Mouse (Mus musculus) intestine, embryonic 14.5 days (tissue): ENCODE results near the gene Ppp2r2d. TPM values are rescaled to one million over a fixed set of nuclear protein-coding genes. Genes with fewer than 3 reads are reported as not detected.

Experiments
- ATAC-seq: fragments of 200-750 bp; cut with Nextera tagmentation; replicated peaks from 2 replicates; pipeline ENCODE4 v1.8.0; 2017; ENCODE audit warnings: low read depth, moderate number of reproducible peaks, moderate TSS enrichment, moderate library complexity; ENCODE audit not compliant: low FRiP score, low TSS enrichment
- DNase-seq: peaks from one replicate; pipeline ENCODE4 v3.0.0-alpha.2; 2018; ENCODE audit warnings: low spot score
- H3K27ac ChIP-seq: fragments of 300-500 bp; sonication (generic); 2 replicates; pipeline ENCODE4 v1.5.1; 2014; ENCODE audit warnings: low read depth, mild to moderate bottlenecking, control low read depth
- H3K27me3 ChIP-seq: fragments of 300-500 bp; sonication (generic); replicated peaks from 2 replicates; pipeline ENCODE4 v1.6.1; 2014; ENCODE audit warnings: low read length, control low read depth; ENCODE audit not compliant: control insufficient read depth, insufficient read depth
- H3K36me3 ChIP-seq: fragments of 300-500 bp; sonication (generic); 2 replicates; pipeline ENCODE4 v1.6.1; 2014; ENCODE audit warnings: low read length, control low read depth; ENCODE audit not compliant: control insufficient read depth, insufficient read depth
- H3K4me1 ChIP-seq: fragments of 300-500 bp; sonication (generic); replicated peaks from 2 replicates; pipeline ENCODE4 v1.6.1; 2014; ENCODE audit warnings: low read length, control low read depth, mixed read lengths; ENCODE audit not compliant: control insufficient read depth, insufficient read depth
- H3K4me2 ChIP-seq: fragments of 300-500 bp; sonication (generic); 2 replicates; pipeline ENCODE4 v1.6.1; 2014; ENCODE audit warnings: low read length
- H3K4me3 ChIP-seq: fragments of 300-500 bp; sonication (generic); 2 replicates; pipeline ENCODE4 v1.5.1; 2014; ENCODE audit warnings: low read depth, low read length, control low read depth, mixed read lengths
- H3K9ac ChIP-seq: fragments of 300-500 bp; sonication (generic); 2 replicates; pipeline ENCODE4 v1.6.1; 2014; ENCODE audit warnings: mild to moderate bottlenecking, low read length
- H3K9me3 ChIP-seq: fragments of 300-500 bp; sonication (generic); 2 replicates; pipeline ENCODE4 v1.6.1; 2016; ENCODE audit warnings: low read length, control low read depth; ENCODE audit not compliant: control insufficient read depth
- WGBS: fragments of 180-500 bp; shearing (Covaris S2); extraction: QIAGEN DNeasy Blood & Tissue Kit; methylation state at CpG from one replicate; pipeline ENCODE4 v1.1.7; 2014; 5-methylcytosine and 5-hydroxymethylcytosine counted together
- polyA plus RNA-seq: library from polyadenylated mRNA; unstranded; fragments of >200 nt; fragmentation: Nextera tagmentation; extraction: Ambion mirVana; gene quantifications from 2 replicates; pipeline ENCODE4 v1.2.1, GENCODE M21; 2014

Ppp2r2d gene
- polyA plus RNA-seq, 1 experiment from 2014 or later: 41.9 TPM

- no peak for ATAC-seq
- Histone ChIP-seq H3K9ac (peak overlapping the region; percentile 79), H3K27me3 (no peaks in the 10 kb centered on the region), H3K9me3 (no peaks in the 10 kb centered on the region), H3K4me3 (peak overlapping the region; percentile 85), H3K27ac (0 out of 2 replicates have a peak overlapping the region, but pooled peaks have one; percentile 57), H3K4me1 (peaks cover 36% of the 10 kb centered on the region), H3K36me3 (no peaks in the 10 kb centered on the region), H3K4me2 (peak overlapping the region; percentile 53)
- 65% methylated on average over 5 of the region's 5 CpGs for WGBS
- no peak for DNase-seq
Measured at GRCm38 (mm10) chr7:138907976-138908375, 62.1 kb downstream of the Ppp2r2d start.

DNA sequence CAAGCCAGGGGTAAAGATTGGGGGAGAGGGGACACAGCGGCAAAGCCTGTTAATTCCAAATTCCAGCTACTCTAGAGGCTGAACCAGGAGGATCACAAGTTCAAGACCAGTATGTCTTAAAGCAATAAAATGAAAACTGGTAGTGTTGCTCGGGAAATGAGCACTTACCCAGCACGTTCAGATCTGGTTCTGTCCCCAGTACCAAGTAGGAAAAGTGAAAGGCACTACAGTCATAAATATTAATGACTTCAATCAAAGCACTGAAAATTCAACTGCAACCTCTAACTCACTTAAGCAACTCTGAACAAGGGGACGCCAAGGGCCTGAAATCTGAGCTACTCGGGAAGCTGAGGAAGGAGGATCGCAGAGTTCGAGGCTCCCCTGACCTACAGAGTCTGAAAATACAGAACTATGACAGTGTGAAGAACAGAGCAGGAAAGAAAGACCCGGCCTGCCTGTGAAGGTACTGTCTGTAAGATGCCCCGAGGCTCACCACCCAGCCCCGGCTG, 62.9 kb downstream of the Ppp2r2d start:
- ATAC-seq (no peak), DNase-seq (no peak)
- Histone ChIP-seq H3K27ac (peak overlapping the region; percentile 57), H3K9me3 (no peaks in the 10 kb centered on the region), H3K36me3 (no peaks in the 10 kb centered on the region), H3K4me3 (peak overlapping the region; percentile 85), H3K27me3 (no peaks in the 10 kb centered on the region), H3K4me2 (peak overlapping the region; percentile 53), H3K4me1 (peaks cover 34% of the 10 kb centered on the region), H3K9ac (peak overlapping the region; percentile 79)
- 7% methylated on average over 10 of the region's 10 CpGs for WGBS

- no peaks in the 10 kb centered on the region for H3K36me3 ChIP-seq
- peak within 1 kb of the TSS; percentile 85 for H3K4me3 ChIP-seq
- peak; percentile 96 for DNase-seq
- no peaks in the 10 kb centered on the region for H3K27me3 ChIP-seq
- H3K9ac ChIP-seq: peak within 1 kb of the TSS; percentile 79
- WGBS: under 1% methylated on average over 58 of the region's 66 CpGs
- peak; percentile 96 for ATAC-seq
- H3K4me1 ChIP-seq: peaks cover 31% of the 10 kb centered on the region
- peak within 1 kb of the TSS; percentile 57 for H3K27ac ChIP-seq
- no peaks in the 10 kb centered on the region for H3K9me3 ChIP-seq
- H3K4me2 ChIP-seq: peak within 1 kb of the TSS; percentile 53
Measured at GRCm38 (mm10) chr7:138909277-138910192, 63.7 kb downstream of the Ppp2r2d start, which contains the start of gene Bnip3. Gene Bnip3, minus strand, starts transcription at chr7:138909519.

- Histone ChIP-seq H3K9ac (peak overlapping the region; percentile 8; the same call in 1 of the 2 replicates), H3K4me1 (peaks cover 31% of the 10 kb centered on the region), H3K9me3 (no peaks in the 10 kb centered on the region), H3K27me3 (no peaks in the 10 kb centered on the region), H3K36me3 (no peaks in the 10 kb centered on the region), H3K4me3 (peak overlapping the region; percentile 85), H3K4me2 (peak overlapping the region; percentile 53), H3K27ac (peak overlapping the region; percentile 57; the same call in 1 of the 2 replicates)
- ATAC-seq: no peak
- 21% methylated on average over 7 of the region's 7 CpGs for WGBS
- no peak for DNase-seq
Measured at GRCm38 (mm10) chr7:138910193-138910562, 64.3 kb downstream of the Ppp2r2d start.

DNA sequence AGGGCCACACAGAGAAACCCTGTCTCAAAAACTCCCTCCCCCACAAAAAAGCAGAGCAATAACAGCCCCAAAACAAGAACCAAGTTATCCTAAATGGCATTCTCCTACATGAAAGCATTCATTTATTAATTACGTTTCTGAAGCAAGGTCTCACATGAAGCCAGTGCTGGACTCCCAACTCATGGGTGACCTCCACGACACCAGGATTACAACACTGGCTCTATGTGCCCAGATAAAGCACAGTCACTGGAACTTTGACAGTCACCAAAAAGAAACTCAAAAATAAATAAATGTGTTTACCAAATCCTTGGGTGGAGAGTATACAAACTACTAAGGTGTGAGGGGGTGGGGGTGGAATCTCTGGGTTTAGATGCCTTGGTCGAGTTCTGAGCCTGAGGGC, 67.7 kb downstream of the Ppp2r2d start:
- H3K9ac ChIP-seq: no peak overlapping the region
- no peak overlapping the region for H3K4me3 ChIP-seq
- DNase-seq (no peak), ATAC-seq (no peak)
- no peaks in the 10 kb centered on the region for H3K36me3 ChIP-seq
- no peaks in the 10 kb centered on the region for H3K27me3 ChIP-seq
- H3K27ac ChIP-seq: no peak overlapping the region
- H3K4me2 ChIP-seq: no peak overlapping the region
- WGBS: 75% methylated on average over 3 of the region's 3 CpGs
- no peaks in the 10 kb centered on the region for H3K9me3 ChIP-seq
- peaks cover 10% of the 10 kb centered on the region; the same call in 1 of the 2 replicates for H3K4me1 ChIP-seq

GRCm38 (mm10) chr7:138919156-138919944, 73.5 kb downstream of the Ppp2r2d start:
- Histone ChIP-seq H3K4me1 (peaks cover 13% of the 10 kb centered on the region; the same call in 1 of the 2 replicates), H3K36me3 (no peaks in the 10 kb centered on the region), H3K4me2 (peak overlapping the region; percentile 78), H3K27ac (peak overlapping the region; percentile 83), H3K27me3 (no peaks in the 10 kb centered on the region), H3K4me3 (peak overlapping the region; percentile 38), H3K9me3 (no peaks in the 10 kb centered on the region), H3K9ac (peak overlapping the region; percentile 41)
- peak; percentile 80 for DNase-seq
- peak; percentile 83 for ATAC-seq
- 2% methylated on average over 25 of the region's 26 CpGs for WGBS

DNA sequence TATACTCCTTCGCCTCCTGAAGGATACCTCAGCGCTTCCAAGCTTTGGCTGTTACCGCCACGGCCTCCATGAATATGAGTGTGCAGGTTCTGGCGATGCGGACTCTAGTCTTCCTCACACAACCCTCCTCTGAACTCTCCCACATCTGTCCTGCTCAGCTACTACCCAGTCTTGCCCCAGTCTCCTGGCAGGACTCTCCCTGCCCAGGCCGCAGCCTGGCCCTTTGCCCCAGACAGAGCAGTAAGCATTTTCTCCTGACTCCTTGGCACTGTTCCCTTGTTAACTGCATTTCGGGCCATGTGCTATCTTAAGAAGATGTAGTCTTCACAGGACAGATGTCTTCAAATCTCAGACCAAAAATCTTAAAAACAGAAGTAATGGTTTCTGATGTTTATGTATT, 75.7 kb downstream of the Ppp2r2d start:
- no peak overlapping the region for H3K27ac ChIP-seq
- H3K4me1 ChIP-seq: peaks cover 13% of the 10 kb centered on the region; the same call in 1 of the 2 replicates
- H3K36me3 ChIP-seq: no peaks in the 10 kb centered on the region
- ATAC-seq (no peak), DNase-seq (no peak)
- H3K9ac ChIP-seq: no peak overlapping the region
- H3K4me2 ChIP-seq: no peak overlapping the region
- H3K4me3 ChIP-seq: no peak overlapping the region
- no peaks in the 10 kb centered on the region for H3K9me3 ChIP-seq
- H3K27me3 ChIP-seq: no peaks in the 10 kb centered on the region
- 95% methylated on average over 8 of the region's 8 CpGs for WGBS

- Histone ChIP-seq H3K27me3 (no peaks in the 10 kb centered on the region), H3K9me3 (no peaks in the 10 kb centered on the region), H3K4me3 (no peak overlapping the region), H3K4me2 (no peak overlapping the region), H3K4me1 (peaks cover 11% of the 10 kb centered on the region; the same call in 1 of the 2 replicates), H3K36me3 (no peaks in the 10 kb centered on the region), H3K9ac (no peak overlapping the region), H3K27ac (no peak overlapping the region)
- ATAC-seq: no peak
- WGBS: 4% methylated on average over 3 of the region's 3 CpGs
- no peak for DNase-seq
Measured at GRCm38 (mm10) chr7:138923756-138924425, 78.0 kb downstream of the Ppp2r2d start.
